Mouse (Mus musculus): Measurements from ENCODE around the gene March4.

Gene March4

GRCm38 (mm10) chr1:72390420-72390819 lies 146.3 kb downstream of the March4 start:
- no peak for DNase-seq (ENCODE audit: low spot score in 2 of 2)

DNA sequence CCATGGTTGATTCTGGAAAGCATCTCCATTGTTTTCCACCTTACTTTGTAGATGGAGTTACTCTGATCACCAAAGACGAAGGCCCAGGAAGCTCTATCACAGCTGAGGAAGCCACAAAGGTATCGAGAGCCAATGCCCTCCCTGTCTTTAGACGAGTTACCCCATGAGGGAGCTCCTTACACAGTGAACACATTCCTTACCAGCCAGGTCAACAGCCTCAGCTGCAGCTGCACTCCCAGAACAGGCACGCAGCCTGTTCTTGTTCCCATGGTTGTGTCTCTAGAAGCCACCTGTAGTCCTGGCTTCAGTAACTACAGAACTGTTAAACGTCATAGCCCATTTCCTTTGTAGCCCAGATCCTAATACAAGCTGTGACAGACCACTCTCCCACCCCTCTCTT lies 153.1 kb downstream of the March4 start:
- no peak for DNase-seq (ENCODE audit: low spot score in 2 of 2)

GRCm38 (mm10) chr1:72383056-72383455 lies 153.7 kb downstream of the March4 start:
- DNase-seq (ENCODE audit: low spot score in 2 of 2) = no peak

GRCm38 (mm10) chr1:72380544-72380943 lies 156.2 kb downstream of the March4 start:
- no peak for DNase-seq (ENCODE audit: low spot score in 2 of 2)

DNA sequence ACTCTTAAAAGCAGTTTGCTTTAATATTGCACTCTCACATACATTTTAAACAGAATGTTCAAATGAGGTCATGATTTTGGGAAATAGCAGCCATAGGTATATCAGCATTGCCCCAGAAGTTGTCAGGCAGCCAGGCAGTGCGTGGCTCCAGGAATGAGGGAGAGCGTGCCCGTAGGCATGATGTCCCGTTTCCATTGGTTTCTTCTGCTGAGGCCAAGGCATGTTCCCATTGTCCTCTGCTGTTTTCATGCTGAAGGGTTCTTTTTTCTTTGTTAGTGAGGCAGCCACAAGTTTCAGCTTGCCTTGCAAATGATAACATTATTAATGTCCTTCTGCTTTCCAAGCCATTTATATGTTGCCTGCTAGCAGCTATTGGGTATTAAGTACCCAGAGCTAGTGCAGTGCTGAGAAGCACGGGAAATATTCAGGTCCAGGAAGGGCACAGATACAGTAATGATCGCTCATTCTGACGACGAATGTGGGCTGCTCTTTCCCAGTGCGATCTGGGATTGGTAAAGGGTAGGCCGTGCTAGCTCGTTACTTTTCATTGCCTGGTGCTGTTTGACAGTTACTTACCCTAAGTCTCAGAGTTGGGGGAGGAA lies 156.9 kb downstream of the March4 start:
- DNase-seq (ENCODE audit: low spot score in 2 of 2) = no peak

GRCm38 (mm10) chr1:72378151-72378550 lies 158.6 kb downstream of the March4 start:
- no peak for DNase-seq (ENCODE audit: low spot score in 2 of 2)
